Mouse (Mus musculus) bone marrow, adult 2 months (tissue): ENCODE results near the gene Gabbr2.

Source experiments
- CTCF ChIP-seq: fragments of 200-500 bp; IDR thresholded peaks from 2 replicates; pipeline ENCODE4 v1.5.1; 2011; ENCODE audit warnings: low read length, control low read depth; ENCODE audit not compliant: control insufficient read depth, insufficient read depth
- POLR2A ChIP-seq: fragments of 200-500 bp; IDR thresholded peaks from 2 replicates; pipeline ENCODE4 v1.6.1; 2011; ENCODE audit warnings: low read depth, mild to moderate bottlenecking, control low read depth, low read length, borderline replicate concordance; ENCODE audit not compliant: control insufficient read depth

DNA sequence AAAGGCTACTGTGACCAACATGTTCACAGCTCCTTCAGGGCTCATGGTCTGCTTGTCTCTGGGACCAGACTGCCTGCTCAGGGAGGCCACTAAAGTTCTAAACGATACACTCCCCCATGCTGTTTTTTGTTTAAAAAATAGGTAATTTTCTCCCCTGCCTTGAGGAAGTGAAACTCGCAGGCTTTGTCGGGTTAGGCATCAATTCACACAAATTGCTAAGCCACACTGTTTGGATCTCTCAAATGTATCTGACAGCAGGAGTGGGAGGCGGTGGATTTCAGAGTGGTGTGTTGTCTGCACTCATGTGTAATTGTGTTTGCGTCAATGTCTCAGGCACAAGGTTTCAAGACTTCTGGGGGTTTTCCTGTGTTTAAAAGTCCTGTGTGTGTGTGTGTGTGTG, 215.7 kb downstream of the Gabbr2 start:
- TF ChIP-seq POLR2A (no peak), CTCF (no peak)
